Mouse (Mus musculus): ENCODE data around the gene Ccpg1os. TPM values are rescaled to one million over a fixed set of nuclear protein-coding genes. Genes with fewer than 3 reads are reported as not detected.

Ccpg1os gene
- polyA plus RNA-seq, 3 experiments from 2014 or later = 5.6 to 12.9 (median 8.4) TPM

DNA sequence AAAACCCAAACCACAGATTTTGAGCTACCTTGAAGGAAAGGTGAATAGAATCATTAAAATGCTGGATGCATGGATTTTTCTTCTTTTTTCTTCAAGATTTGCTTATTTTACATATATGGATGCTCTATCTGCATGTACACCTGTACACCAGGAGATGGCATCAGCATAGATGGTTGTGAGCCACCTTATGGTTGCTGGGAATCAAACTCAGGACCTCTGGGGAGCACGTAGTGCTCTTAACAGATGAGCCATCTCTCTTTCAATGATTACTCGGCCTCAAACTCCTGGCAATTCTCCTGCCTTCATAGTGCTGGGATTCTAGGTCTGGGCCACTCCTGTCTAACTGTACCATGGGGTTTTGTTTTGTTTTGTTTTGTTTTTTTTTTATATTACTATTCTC, 2.1 kb downstream of the Ccpg1os start:
- no peak for ATAC-seq

DNA sequence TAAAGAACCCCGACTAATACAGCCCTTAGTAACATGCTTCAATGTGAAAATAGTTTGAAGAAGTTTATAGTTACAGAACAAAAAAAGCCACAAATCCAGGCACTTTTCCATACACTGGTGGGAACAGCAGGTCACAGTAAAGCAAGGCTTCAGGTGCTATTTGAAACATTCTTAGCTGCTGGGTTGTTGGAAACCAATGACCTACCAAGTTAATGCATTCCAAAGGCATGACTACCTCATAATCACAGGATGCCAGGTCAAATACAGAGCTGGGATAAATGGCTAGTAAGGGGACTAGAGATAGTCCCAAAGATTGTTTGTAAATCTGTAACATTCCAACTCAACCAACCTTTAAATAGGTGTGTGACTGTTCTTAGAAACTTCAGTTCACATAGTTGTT, 9.9 kb downstream of the Ccpg1os start:
- no peak for ATAC-seq

DNA sequence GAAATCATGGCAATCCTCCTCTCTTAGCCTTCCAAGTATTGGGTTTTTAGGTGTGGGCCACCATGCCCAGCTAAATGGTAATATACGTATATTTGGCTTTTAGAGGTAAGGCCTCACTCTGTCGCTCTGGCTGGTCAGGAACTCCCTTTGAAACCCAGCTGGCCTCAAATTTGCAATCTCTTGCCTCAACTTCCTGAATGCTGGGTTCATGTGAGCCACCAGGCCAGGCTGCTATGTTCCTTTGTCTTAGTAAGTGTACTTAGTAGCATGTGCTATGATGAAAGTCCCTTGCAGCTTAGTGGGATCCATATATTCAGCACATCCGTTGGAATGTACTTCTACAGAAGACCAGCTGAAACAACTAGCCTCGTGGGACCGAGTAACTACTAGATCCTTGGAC, 10.4 kb downstream of the Ccpg1os start:
- ATAC-seq = no peak

DNA sequence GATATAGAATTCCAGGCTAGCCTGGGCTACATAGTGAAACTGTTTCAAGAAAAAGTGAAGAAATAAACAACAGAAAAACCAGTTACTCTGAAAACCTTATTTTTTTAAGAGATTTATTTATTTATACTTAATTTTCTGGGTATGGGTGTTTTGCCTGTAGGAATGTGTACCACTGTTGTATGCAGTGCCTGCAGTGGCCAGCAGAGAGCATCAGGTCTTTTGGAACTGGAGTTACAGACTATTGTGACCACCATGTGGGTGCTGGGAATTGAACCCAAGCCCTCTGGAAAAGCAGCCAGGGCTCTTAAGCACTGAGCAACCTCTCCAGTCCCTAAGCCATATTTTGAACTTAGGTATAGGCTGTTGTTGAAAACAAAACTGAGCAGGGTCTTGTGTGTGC, 12.2 kb downstream of the Ccpg1os start:
- no peak for ATAC-seq

DNA sequence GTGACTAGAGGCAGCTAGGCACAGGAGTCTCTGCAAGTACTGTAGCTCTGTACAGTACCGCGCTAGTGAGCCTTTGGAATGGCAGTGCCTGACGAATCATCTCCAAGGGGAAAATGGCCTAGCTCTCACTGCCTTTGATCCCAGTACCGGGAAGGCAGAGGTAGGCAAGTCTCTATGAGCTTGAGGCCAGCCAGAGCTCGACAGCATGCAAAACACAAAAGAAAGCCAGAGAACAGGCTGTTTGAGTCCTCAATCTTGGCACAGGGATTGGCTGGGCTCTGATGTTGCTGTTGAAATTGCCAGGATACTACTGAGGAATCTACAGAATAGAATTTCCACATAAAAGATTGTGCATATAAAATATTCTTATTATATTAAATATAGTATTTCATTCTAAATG, 12.7 kb downstream of the Ccpg1os start:
- ATAC-seq = no peak

DNA sequence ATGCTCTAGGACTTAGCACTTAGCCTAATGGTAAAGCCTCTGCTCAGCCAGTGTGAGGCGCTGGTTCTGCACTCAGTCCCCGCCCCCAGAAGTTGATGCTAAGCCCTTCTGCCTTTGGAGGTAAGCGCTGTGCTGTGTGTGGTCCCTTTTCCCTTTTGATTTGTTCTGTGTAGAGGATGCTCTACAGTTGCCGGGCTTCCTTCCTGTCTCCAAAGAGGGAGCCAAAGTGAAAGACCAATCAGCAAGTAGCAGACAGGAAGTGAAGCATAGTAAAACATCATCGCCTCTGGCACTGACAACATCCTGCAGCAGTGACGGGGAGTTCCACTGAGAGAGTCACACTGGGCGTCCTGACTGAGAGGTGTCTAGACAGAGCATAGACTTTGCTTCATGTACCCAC, 15.3 kb downstream of the Ccpg1os start:
- ATAC-seq = peak; percentile 94

DNA sequence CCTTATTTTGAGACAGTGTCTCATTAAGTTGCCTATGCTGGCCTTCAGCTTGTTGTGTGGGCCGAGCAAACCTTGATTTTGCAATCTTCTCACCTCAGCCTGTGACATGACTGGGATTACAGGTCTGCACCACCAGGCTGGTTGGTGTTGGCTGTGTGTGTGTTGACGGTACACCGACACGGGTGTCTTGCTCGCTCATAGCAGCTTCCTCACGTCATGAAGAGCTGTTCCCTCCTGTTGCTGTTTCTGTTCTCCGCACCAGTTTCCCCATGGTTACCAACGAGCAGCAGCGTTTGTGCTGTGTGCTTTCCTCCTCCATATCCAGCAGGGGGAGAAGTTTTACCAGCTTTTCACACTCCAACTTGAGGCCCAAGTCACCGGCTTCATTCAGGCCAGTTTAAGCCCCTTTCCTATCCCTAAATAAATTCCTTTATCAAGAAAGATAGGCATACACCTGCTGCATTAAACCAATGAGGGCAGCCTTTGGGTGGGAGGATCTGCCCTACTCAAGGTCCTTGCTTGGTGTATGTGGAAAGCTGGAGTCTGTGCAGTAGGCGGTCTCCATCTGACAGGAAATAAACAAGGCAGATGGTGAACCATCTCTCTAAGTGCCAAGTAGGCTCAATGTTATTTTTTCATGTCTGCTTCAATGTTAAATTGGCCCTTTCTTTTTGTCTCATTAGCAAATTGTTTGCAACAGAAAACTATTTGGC, 16.7 kb downstream of the Ccpg1os start:
- peak; percentile 60 for ATAC-seq

DNA sequence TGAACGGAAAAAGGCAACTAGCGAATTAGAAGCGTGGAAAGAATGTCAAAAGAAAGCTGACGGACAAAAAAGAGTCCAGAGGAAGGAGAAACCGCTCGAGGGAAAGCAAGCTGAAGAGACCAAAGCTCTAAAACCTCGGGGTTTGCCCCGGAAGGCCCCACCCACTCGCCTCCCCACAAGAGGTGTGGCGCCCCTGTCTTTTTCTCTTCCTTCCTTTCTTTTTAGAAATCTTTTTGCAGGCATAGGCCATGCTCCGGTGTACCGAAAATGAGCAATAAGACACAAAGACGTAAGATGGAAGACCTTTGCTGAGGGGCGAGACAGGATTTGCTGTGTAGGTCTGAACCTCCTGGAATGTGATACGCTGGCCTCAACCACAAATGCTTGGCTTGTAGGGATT, 23.2 kb downstream of the Ccpg1os start:
- peak; percentile 69 for ATAC-seq

DNA sequence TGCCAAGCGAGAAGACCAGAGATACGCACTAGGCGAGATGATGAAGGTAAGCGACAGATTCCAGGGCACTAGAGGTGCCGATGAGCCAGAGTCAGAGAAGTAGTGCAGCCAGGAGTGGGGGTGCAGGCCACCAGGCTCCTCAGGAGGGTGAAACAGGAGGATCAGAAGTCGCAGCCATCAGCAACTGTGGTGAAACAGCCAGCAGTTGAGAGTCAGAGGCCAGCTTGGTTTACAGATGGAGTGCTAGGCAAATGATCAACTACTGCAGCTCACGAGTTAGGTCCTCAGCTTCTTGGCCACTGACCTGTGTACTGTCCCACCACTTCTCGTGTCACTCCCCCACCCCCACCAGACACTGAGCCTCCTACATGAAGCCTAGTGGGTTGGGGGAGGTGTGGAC, 23.8 kb downstream of the Ccpg1os start:
- no peak for ATAC-seq

DNA sequence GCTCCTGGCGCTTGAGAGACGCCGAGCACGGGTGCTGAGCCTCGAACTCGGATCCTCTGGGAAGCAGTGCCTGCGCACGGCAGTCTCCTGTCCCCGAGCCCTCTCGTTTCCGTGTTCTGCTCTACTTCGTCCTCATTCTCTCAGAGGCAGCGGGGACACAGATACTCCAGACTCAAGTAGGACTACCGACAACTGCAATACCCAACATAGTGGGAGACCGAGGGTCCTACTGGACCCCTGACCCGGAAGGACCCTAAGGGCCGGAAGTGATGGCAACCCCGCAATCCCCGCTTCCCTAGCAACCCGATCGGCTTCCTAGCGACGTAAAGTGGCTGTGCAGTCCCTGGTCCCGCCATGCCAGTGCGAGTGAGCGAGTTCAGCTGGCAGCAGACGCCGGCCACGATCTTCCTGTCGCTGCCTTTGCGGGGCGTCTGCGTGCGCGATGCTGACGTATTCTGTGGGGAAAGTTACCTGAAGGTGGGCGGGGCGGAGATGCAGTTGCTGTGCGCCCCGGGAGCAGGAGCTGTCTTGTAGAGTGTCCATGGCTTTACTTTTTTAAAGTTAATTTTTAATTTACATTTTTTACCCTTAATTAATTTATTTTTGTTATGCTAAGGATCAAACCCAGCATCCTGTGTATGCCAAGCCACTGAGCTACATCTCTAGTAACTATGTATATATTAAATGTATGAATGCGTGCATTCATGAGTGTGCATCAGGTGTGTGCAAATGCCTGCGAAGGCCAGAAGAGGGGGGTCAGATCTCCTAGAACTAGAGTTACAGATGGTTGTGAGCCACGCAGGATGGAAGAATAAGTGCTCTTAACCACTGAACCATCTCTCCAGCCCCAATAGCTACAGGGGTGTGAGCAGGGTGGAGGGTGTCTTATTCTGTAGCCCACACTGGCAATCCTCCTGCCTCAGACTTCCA, 26.4 kb downstream of the Ccpg1os start, which contains the start of the genes Dyx1c1 and Gm44503:
Gene Dyx1c1, plus strand, starts transcription at position 265 of the 930 bp plus-strand sequence.
Gene Gm44503, plus strand, starts transcription at position 332 of the 930 bp plus-strand sequence.
- peak; percentile 78 for ATAC-seq

DNA sequence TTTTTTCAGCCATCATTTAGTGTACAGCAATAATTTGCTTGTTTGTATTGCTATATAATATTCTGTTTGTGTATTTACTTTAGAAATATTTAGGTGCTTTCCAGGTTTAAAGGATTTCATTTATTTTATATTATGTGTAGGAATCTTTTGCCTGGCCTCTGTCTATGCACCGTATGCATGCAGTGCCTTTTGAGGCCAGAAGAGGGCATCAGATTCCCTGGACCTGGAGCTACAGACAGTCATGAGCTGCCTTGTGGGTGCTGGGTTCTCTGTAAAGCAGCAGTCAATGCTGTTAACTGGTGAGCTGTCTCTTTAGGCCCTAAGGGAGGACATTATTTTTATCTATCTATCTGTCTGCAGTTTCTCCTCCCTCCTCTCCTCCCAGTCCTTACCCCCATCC, 29.6 kb downstream of the Ccpg1os start:
- ATAC-seq = peak; percentile 41

DNA sequence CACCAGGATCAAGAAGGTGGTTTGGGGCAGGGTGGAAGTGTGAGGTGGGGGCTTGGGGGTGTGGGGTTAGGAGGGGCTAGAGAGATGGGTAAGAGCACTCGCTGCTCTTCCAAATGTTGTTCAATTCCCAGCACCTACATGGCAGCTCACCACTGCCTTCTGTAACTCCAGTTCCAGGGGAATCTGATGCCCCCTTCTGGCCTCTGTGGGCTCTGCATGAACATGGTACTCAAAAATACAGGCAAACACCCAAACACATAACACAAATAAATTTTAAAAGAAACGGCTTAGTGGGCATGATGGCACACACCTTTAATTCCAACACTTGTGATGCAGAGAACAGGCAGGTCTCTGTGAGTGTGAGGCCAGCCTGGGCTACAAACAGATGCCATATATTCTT, 30.4 kb downstream of the Ccpg1os start:
- ATAC-seq = no peak

DNA sequence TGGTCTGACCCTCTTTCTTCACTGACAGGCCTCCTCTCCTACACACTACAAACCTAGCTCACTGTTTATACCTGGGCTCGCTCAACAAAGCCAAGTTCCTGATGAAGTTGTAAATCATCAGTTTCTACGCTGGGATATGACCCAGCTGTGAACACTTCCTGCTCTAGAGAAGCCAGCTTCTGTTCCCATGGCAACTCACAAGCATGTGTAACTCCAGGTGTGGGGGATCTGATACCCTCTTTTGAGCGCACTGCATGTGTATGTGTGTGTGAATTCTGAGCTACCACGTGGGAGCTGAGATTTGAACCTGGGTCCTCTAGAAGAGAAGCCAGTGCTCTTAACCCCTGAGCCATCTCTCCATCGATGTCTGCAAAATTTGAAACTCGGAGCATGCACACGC, 35.6 kb downstream of the Ccpg1os start:
- no peak for ATAC-seq

DNA sequence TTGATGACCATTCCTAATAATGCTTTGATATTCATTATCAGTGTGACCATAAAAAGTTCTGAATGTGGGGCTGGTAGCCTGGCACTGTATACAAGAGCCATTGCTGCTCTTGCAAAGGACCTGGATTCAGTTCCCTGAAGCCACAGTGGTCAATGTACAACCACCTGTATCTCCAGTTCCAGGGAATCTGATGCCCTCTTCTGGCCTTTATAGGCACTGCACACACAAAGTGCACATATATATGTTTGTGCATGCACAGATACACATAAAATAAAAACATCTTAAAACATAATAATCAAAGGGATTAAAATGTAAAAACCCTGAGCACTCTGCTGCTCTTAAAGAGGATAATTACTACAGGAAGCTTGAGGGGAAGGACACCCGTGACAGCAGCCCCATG, 38.2 kb downstream of the Ccpg1os start:
- no peak for ATAC-seq

DNA sequence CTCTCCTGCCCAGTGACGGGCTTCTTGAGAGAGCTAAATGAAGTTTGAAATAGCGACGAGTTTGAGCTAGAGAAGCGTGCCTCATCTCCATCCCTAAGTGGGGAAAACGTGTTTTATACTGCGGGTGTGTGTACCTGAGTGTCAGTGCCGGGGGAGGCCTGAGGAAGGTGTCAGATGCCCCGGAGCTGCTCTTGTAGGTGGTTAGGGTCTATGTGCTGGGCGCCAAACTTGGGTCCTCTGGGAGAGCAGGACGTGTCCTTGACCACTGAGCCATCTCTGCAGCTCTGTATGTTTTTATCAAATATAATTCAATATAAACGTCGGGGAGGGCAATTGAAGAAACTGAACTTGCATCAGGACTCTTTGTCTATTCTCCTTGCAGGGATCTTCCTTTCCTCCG, 40.9 kb downstream of the Ccpg1os start:
- ATAC-seq = no peak

DNA sequence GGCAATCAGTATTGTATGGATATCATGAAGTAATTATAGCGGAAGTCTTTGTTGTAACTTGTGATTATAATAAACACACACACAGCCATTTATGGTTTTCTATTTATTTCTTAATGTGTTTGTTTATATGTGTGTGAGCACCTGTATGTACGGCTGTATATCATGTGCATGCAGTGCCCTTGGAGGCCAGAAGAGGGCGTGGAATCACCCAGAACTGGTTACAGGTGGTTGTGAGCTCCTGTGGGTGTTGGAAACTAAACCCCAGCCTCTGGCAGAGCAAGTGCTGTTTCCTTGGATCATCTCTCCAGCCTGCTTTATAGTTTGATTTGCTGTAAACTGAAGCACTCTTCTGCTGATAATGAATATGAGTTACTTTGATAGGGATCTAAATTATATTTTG, 41.8 kb downstream of the Ccpg1os start:
- no peak for ATAC-seq

DNA sequence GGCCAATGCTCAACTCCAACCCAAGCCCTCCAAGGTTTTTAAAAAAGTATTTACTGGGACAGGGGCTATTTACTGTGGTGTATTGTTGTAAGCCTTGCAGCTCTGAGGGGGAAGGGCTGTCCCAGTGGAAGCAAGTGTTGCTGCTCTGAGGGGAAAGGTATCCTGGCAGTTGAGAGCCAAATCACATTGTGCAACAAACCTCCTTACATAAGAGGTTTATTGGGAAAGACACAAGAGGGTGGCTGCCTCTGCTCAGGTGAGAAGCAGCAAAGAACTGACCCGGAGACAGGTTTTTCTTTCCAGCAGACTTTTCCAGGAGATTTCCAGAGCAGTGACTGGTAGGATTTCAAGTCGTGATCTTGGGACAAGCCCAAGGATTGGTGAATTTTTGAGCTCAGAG, 48.9 kb downstream of the Ccpg1os start:
- ATAC-seq = no peak

DNA sequence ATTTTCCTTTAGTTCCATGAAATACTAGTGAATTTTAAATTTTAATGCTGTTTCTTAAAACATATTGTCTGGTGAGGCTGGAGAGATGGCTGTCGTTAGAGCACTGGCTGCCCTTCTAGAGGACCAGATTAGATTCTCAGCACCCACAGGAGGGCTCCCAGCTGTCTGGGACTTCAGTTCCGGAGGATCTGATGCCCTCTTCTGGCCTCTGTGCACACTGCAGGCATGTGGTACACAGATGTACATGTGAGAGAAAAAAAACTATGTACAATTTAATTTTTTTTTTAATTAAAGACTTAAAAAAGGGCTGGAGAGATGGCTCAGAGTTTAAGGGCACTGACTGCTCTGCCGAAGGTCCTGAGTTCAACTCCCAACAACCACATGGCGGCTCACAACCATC, 49.9 kb downstream of the Ccpg1os start:
- ATAC-seq = no peak

DNA sequence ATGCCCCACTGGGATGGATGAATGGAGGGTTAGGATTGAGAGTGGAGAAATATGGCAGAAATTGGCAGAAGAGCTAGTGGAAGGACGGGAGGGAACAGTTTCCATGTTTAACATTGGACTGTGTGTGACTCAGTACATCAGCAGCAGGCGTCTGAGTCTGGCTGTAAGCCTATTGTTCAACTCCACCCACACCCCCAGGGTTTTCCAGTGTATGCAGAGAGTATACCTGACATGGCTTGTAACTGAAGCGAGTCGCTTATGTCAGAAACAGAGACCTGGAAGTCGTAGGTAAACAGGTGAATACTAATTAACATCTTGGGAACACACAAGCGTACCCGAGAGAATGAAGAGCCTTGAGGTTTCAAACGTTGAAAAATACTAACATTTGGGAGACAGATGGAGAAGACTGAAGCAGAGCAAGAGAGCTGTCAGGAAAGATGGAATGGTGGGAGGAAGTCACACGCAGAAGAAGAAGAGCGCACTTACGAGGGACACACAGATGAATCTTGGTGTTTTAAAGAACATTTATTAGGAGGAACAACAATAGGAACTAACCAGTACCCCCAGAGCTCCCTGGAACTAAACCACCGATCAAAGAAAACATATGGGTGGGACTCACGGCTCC, 53.9 kb downstream of the Ccpg1os start:
- ATAC-seq = no peak

Measured in inflammation-experienced regulatory T-cells, adult 6 months (primary cell).